Mouse (Mus musculus): ENCODE measurements around the gene Creb3l2. TPM values are rescaled to one million over a fixed set of nuclear protein-coding genes. Genes with fewer than 3 reads are reported as not detected.
A peak's percentile ranks its signal among the peaks of the same experiment; 100 is the strongest.

Gene Creb3l2
- polyA plus RNA-seq, 1 experiment from 2014 or later, result 4.1 TPM

DNA sequence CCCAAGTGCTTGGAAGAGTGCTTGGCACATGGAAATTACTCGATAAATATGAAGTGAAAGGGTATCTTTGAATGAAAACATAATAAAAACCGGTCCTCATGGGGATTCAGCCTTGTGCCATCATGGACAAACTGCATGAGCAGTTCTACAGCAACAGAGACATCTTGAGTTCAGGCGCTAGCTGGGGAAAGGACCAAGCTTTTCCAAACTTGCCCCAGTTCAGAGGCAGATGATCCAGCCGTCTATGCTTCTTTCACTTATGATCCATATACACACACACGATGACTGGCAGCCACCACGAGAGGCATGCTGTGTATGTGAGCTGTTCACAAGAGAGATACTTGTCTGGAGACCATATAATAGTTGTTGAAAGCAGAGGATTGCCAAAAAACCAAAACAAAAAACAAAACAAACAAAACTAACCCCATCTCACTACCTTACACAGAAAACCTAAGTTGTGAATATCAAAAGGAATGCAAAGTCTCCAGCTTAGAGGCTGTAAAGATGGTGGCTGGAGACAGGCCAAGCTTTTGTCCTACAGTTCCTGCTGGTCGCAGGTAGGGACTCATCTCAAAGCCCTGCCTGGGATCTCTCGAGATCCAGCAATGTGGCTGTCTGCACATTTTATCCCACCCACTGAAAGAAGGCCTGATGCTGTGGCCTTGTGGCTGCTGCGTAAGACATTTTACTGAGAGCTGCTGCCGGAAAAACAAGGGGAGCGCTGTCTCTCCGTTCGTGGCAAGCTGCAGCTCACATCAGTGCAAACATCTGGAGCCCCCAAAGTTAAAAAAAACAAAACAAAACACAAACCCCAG is 2.1 kb downstream of the Creb3l2 start:
- ATAC-seq (ENCODE audit: low FRiP score), result no peak
- peak overlapping the region; percentile 75 for H3K9ac ChIP-seq
- H3K4me3 ChIP-seq, result peak overlapping the region; percentile 77
- WGBS, result 61% methylated on average over 13 of the region's 13 CpGs
- H3K36me3 ChIP-seq, result no peaks in the 10 kb centered on the region
- peaks cover 11% of the 10 kb centered on the region; the same call in 1 of the 2 replicates for H3K27me3 ChIP-seq
- H3K9me3 ChIP-seq, result no peaks in the 10 kb centered on the region
- no peak overlapping the region for H3K27ac ChIP-seq
- H3K4me1 ChIP-seq (replicated peaks), result peaks cover 14% of the 10 kb centered on the region
- peak overlapping the region; percentile 88 for H3K4me2 ChIP-seq

DNA sequence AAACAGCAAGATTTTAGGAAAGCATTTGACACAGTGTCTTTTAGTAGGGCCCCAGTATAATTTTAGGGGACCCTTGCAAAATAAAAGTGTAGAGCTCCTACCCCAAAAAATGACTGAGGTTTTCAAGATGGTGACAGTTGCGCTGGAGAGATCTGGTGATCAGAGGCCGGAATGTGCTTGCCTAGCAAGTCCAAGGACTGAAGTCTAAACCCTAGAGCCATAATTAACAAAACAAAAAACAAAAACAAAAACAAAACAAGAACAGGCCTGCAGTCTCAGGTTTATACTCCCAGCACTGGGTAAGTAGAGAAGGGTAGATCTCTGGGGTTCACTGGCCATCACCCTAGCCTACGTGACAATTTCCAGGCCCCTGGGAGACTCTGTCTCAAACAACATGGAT is 3.4 kb downstream of the Creb3l2 start:
- H3K36me3 ChIP-seq, result no peaks in the 10 kb centered on the region
- H3K4me1 ChIP-seq (replicated peaks), result peaks cover 14% of the 10 kb centered on the region
- ATAC-seq (ENCODE audit: low FRiP score), result no peak
- no peak overlapping the region for H3K27ac ChIP-seq
- 99% methylated on average over 3 of the region's 3 CpGs for WGBS
- no peak overlapping the region for H3K4me3 ChIP-seq
- H3K4me2 ChIP-seq, result no peak overlapping the region
- H3K9me3 ChIP-seq, result no peaks in the 10 kb centered on the region
- H3K27me3 ChIP-seq, result peaks cover 11% of the 10 kb centered on the region; the same call in 1 of the 2 replicates
- H3K9ac ChIP-seq, result no peak overlapping the region

DNA sequence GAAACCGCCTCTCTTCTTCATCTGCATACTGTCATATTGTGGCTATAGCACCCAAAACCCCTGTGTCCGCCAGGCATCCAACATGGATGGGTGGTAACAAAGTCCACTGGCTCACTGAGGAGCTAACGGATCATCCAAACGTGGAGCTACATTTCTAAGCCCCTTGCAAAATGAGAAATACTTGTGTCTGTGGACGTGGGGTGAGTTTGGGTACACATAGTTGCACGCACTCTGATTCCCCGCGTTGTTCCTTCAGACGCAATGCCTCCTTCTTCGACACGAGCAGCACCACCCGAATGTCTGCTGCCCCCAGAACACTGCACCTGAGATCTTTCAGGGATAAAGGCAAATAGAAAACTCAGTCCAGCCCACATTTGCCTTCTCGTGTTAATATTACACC is 4.9 kb downstream of the Creb3l2 start:
- Histone ChIP-seq H3K36me3 (no peaks in the 10 kb centered on the region), H3K4me1 (replicated peaks) (peaks cover 10% of the 10 kb centered on the region), H3K9me3 (no peaks in the 10 kb centered on the region), H3K4me2 (no peak overlapping the region), H3K4me3 (no peak overlapping the region), H3K27me3 (peaks cover 11% of the 10 kb centered on the region; the same call in 1 of the 2 replicates), H3K27ac (no peak overlapping the region), H3K9ac (no peak overlapping the region)
- 85% methylated on average over 13 of the region's 13 CpGs for WGBS
- no peak for ATAC-seq (ENCODE audit: low FRiP score)

DNA sequence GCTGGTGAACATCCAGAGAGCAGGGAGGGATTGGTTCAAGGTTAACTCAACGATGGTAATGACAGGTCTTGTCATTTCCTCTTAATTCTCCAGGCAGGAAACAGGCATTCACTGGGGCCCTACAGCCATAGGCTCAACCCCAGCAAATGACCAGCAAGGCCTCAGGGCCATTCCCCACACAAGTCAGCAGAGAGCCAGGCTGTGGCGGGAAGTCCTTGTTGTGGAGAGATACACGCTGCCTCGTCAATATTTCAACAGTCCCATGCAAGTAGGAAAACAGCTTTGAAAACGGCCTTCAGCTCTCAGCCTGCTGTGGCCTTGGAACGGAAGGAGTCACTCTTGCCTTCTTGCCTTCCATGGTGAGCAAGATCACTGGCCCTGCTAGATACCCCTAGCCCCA is 6.6 kb downstream of the Creb3l2 start:
- ATAC-seq (ENCODE audit: low FRiP score), result no peak
- no peak overlapping the region for H3K4me3 ChIP-seq
- no peak overlapping the region for H3K27ac ChIP-seq
- no peak overlapping the region for H3K9ac ChIP-seq
- H3K9me3 ChIP-seq, result no peaks in the 10 kb centered on the region
- no peak overlapping the region for H3K4me2 ChIP-seq
- WGBS, result 91% methylated on average over 6 of the region's 6 CpGs
- H3K36me3 ChIP-seq, result no peaks in the 10 kb centered on the region
- peaks cover 7% of the 10 kb centered on the region for H3K4me1 ChIP-seq (replicated peaks)
- H3K27me3 ChIP-seq, result peaks cover 5% of the 10 kb centered on the region; the same call in 1 of the 2 replicates

DNA sequence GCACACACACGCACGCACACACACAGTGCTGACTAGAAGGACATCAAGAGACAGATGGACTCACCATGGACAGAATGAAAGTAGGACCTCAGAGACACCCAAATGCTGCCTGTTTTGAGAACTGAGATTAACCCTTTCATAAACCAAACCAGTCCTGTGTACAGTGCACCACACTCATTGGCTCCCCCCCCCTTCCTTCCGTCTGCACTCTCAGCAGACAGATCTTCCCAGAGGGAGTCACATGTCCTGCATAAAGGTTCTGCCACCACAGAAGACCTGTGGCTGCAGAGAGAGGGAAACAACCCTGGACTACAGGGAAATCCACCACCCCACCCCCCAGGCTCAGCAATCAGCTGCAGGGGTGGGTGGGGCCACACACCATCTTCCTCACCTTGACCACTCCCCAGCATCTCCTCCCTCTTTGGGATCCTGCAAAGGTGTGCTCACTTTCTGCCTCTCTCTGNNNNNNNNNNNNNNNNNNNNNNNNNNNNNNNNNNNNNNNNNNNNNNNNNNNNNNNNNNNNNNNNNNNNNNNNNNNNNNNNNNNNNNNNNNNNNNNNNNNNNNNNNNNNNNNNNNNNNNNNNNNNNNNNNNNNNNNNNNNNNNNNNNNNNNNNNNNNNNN is 12.0 kb downstream of the Creb3l2 start:
- no peak for ATAC-seq (ENCODE audit: low FRiP score)

DNA sequence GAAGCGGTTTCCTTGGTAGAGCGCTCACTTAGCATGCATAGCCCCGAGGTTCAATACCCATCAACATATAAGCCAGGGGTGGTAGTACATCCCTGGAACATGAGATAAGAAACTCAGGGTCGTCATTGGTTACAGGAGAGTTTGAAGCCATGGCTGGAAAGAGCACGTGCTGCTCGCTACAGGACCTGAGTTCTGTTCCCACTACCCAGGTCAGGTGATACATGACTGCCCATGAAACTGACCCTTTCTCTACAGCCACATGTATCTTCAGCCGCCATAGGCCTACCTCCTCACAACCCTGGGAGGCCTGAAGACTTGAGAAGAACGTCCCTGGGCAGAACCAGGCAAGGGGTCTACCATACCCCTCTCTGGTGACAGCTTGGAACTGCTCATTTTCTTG is 13.0 kb downstream of the Creb3l2 start:
- Histone ChIP-seq H3K4me3 (no peak overlapping the region), H3K9ac (no peak overlapping the region), H3K4me1 (replicated peaks) (peaks cover 13% of the 10 kb centered on the region), H3K36me3 (no peaks in the 10 kb centered on the region), H3K9me3 (no peaks in the 10 kb centered on the region), H3K27me3 (no peaks in the 10 kb centered on the region), H3K27ac (no peak overlapping the region), H3K4me2 (no peak overlapping the region)
- WGBS, result 93% methylated on average over 8 of the region's 8 CpGs
- ATAC-seq (ENCODE audit: low FRiP score), result no peak

More for the DNA sequence above, 12.0 kb downstream of the Creb3l2 start:
- 86% methylated on average over 3 of the region's 3 CpGs for WGBS
- H3K36me3 ChIP-seq, result no peaks in the 10 kb centered on the region
- H3K4me1 ChIP-seq (replicated peaks), result peaks cover 13% of the 10 kb centered on the region
- no peak overlapping the region for H3K4me3 ChIP-seq
- peak overlapping the region; percentile 75; the same call in 1 of the 2 replicates for H3K27ac ChIP-seq
- H3K9ac ChIP-seq, result no peak overlapping the region
- no peaks in the 10 kb centered on the region for H3K27me3 ChIP-seq
- H3K9me3 ChIP-seq, result no peaks in the 10 kb centered on the region
- H3K4me2 ChIP-seq, result no peak overlapping the region

DNA sequence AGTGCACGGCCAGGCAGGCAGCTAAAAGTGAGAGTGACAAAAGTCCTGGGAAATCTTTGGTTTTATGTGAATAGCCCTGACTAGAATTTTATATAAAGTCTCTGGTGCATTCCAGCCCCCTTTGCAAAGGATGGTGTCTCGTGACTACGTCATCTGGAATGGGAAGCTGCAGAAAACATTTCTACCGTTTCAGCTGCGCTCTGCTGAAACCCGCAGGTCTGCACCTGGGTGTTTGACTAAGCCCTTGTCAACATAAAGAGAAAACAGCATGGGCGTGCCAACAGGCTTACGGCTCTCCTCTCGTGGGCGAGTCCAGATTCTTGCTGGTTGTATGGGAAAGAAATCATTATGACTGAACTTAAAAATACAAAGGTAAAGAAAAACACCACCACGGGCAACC is 13.9 kb downstream of the Creb3l2 start:
- H3K4me3 ChIP-seq, result no peak overlapping the region
- ATAC-seq (ENCODE audit: low FRiP score), result no peak
- H3K27ac ChIP-seq, result no peak overlapping the region
- no peak overlapping the region for H3K4me2 ChIP-seq
- no peak overlapping the region for H3K9ac ChIP-seq
- H3K4me1 ChIP-seq (replicated peaks), result peaks cover 16% of the 10 kb centered on the region
- no peaks in the 10 kb centered on the region for H3K9me3 ChIP-seq
- 76% methylated on average over 11 of the region's 11 CpGs for whole genome bisulfite sequencing
- no peaks in the 10 kb centered on the region for H3K27me3 ChIP-seq
- H3K36me3 ChIP-seq, result no peaks in the 10 kb centered on the region

DNA sequence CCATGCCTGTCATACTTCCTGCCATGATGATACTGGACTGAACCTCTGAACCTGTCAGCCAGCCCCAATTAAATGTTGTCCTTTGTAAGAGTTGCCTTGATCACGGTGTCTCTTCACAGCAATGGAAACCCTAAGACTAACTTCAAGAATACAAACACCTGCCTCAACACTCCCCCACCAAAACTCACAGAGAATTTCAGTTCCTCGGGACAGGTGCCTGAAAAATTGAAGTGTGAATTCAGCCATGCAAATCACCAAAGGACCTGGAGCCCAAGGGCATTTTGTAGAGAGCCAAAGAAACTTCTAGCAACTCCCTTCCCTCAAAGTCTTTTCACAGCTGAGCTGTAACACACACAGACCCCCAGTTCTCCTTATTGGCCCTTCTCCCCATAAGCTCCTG is 15.3 kb downstream of the Creb3l2 start:
- Histone ChIP-seq H3K9me3 (no peaks in the 10 kb centered on the region), H3K9ac (no peak overlapping the region), H3K27ac (no peak overlapping the region), H3K4me2 (no peak overlapping the region), H3K4me3 (no peak overlapping the region), H3K4me1 (replicated peaks) (peaks cover 16% of the 10 kb centered on the region), H3K27me3 (no peaks in the 10 kb centered on the region), H3K36me3 (no peaks in the 10 kb centered on the region)
- 93% methylated on average over 2 of the region's 2 CpGs for WGBS
- no peak for ATAC-seq (ENCODE audit: low FRiP score)

DNA sequence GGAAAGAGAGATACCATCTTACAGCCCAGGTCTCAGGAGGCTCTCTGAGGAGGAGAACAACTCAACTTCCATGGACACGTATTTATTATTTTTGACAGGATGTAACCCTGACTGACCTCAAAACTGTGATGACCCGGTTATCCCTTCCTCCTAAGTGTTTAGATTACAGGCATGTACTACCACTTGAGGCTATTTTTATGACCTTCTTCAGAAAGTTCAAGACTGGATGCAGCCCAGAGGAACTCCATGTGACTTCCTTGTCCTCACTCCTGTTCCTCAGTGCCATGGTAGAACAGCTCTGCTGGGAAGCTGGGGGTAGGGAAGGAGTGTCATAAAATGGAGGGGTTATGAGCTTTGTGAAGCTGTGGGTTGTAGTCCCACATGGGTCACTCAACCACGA is 16.1 kb downstream of the Creb3l2 start:
- ATAC-seq (ENCODE audit: low FRiP score), result no peak
- H3K4me2 ChIP-seq, result no peak overlapping the region
- peaks cover 11% of the 10 kb centered on the region; the same call in 1 of the 2 replicates for H3K4me1 ChIP-seq (replicated peaks)
- H3K9me3 ChIP-seq, result no peaks in the 10 kb centered on the region
- no peak overlapping the region for H3K9ac ChIP-seq
- H3K4me3 ChIP-seq, result no peak overlapping the region
- no peak overlapping the region for H3K27ac ChIP-seq
- 86% methylated on average over 3 of the region's 3 CpGs for WGBS
- no peaks in the 10 kb centered on the region for H3K27me3 ChIP-seq
- no peaks in the 10 kb centered on the region for H3K36me3 ChIP-seq

DNA sequence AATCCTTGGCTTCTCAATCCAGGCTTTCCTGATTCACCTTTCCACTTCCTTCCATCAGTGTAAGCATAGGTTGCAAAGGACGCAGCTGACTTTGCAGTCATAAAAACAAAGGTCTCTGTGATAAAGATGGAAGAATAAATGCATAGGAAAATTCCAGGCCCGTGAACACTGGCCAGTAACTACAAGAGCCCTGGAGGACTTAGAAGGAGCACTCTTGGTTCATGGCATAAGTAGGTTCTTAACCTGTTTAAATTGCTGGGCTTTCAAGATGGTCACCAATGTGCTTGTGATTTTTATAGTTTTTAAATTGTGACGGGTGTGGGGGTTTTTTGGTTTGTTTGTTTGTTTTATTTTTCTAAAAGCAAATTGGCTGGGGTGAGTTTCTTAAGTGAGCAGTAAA is 16.9 kb downstream of the Creb3l2 start:
- H3K27ac ChIP-seq, result no peak overlapping the region
- no peak for ATAC-seq (ENCODE audit: low FRiP score)
- no peaks in the 10 kb centered on the region for H3K36me3 ChIP-seq
- H3K9me3 ChIP-seq, result no peaks in the 10 kb centered on the region
- no peaks in the 10 kb centered on the region for H3K27me3 ChIP-seq
- no peak overlapping the region for H3K4me2 ChIP-seq
- H3K9ac ChIP-seq, result no peak overlapping the region
- 94% methylated on average over 3 of the region's 3 CpGs for WGBS
- peaks cover 10% of the 10 kb centered on the region; the same call in 1 of the 2 replicates for H3K4me1 ChIP-seq (replicated peaks)
- no peak overlapping the region for H3K4me3 ChIP-seq

DNA sequence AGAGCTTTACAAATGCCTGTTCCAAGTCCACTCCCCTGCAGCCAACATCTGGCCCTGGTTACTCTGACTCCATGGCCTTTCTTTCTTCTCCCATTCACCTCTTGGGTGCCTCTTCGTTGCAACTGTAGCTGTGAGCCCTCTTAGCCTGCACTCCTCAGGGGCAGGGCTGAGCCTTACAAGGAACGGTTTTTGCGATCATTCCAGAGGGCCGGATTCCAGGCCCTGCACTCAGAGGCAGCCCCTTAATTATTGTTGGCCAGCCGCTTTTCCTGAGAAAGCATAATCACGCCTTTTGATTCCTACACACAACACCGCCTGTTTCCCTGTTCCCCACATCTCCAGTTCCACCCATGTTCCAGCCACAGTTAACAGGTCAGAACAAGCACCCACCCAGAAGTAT is 17.6 kb downstream of the Creb3l2 start:
- Histone ChIP-seq H3K36me3 (no peaks in the 10 kb centered on the region), H3K27me3 (no peaks in the 10 kb centered on the region), H3K4me3 (no peak overlapping the region), H3K4me2 (no peak overlapping the region), H3K27ac (no peak overlapping the region), H3K9me3 (no peaks in the 10 kb centered on the region), H3K9ac (no peak overlapping the region), H3K4me1 (replicated peaks) (peaks cover 11% of the 10 kb centered on the region; the same call in 1 of the 2 replicates)
- no peak for ATAC-seq (ENCODE audit: low FRiP score)
- WGBS, result 73% methylated on average over 7 of the region's 7 CpGs

DNA sequence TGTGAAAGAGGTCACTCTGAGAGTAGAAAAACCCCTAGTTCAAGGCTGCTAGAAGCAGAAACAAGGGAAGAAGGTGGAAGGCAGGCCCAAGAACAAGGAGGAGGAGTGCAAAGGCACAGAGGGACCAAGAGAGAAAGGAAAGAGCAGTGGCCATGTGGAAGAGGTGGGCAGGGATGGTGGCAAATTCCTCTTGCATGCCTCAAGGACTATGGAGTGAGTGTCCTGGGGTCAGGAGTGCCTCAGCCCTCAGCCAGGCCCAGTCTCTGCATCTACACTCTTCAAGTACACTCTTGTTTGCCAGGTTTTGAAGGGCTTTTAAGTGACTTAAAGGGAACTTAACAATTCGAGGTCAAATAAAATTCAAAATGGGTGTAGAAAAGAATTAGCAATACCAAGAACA is 18.6 kb downstream of the Creb3l2 start:
- Histone ChIP-seq H3K27ac (no peak overlapping the region), H3K9ac (no peak overlapping the region), H3K27me3 (no peaks in the 10 kb centered on the region), H3K4me2 (no peak overlapping the region), H3K4me1 (replicated peaks) (peaks cover 17% of the 10 kb centered on the region; the same call in 1 of the 2 replicates), H3K4me3 (no peak overlapping the region), H3K9me3 (no peaks in the 10 kb centered on the region), H3K36me3 (no peaks in the 10 kb centered on the region)
- 72% methylated on average over 1 of the region's 1 CpGs for WGBS
- no peak for ATAC-seq (ENCODE audit: low FRiP score)

DNA sequence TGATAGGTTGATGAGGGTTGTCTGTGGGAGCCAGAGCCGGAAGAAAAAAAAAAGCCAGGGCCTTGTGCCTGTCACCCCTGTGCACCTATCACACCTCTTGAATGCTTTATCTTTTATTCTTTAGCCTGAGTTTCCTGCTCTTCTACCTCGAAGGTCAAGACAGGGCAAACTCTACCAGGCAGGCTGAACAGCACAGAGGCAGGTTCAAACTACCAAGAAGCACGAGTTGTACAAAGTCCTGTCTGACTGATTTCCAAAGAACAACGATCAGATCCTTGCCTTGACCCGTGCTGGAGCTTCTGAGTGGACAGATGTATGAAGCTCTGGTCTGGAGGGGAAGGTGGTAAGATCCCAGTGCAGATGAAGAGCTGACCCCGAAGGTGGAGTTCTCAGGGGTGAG is 20.8 kb downstream of the Creb3l2 start:
- no peak overlapping the region for H3K9ac ChIP-seq
- no peaks in the 10 kb centered on the region for H3K27me3 ChIP-seq
- no peak overlapping the region for H3K4me3 ChIP-seq
- no peak overlapping the region for H3K4me2 ChIP-seq
- ATAC-seq (ENCODE audit: low FRiP score), result no peak
- no peak overlapping the region for H3K27ac ChIP-seq
- no peaks in the 10 kb centered on the region for H3K36me3 ChIP-seq
- no peaks in the 10 kb centered on the region for H3K9me3 ChIP-seq
- H3K4me1 ChIP-seq (replicated peaks), result peaks cover 17% of the 10 kb centered on the region; the same call in 1 of the 2 replicates
- WGBS, result 89% methylated on average over 6 of the region's 6 CpGs
